Mouse (Mus musculus) brain, embryonic 14.5 days (tissue): ENCODE measurements around the gene Zfc3h1. TPM values are rescaled to one million over a fixed set of nuclear protein-coding genes. Genes with fewer than 3 reads are reported as not detected.

Experiments used
- DNase-seq: peaks from one replicate; pipeline ENCODE4 v3.0.0-alpha.2; 2011; ENCODE audit warnings: low read depth
- CTCF ChIP-seq: fragments of 200-500 bp; IDR thresholded peaks from 2 replicates; pipeline ENCODE4 v1.5.1; 2012; ENCODE audit warnings: inconsistent platforms, mild to moderate bottlenecking, moderate library complexity, borderline replicate concordance; ENCODE audit not compliant: insufficient read depth, insufficient read length; ENCODE audit errors: extremely low read depth
- POLR2A ChIP-seq: fragments of 200-500 bp; IDR thresholded peaks from 2 replicates; pipeline ENCODE4 v1.6.1; 2012; ENCODE audit warnings: mild to moderate bottlenecking, inconsistent platforms, borderline replicate concordance; ENCODE audit not compliant: poor library complexity, insufficient read depth, insufficient read length, severe bottlenecking; ENCODE audit errors: extremely low read depth
- polyA plus RNA-seq: library from polyadenylated mRNA; depleted of rRNA; stranded (reverse); fragments of >200 nt; gene quantifications from 2 replicates; pipeline ENCODE4 v1.2.3, GENCODE M21; 2012; rRNA removed

Gene Zfc3h1
- polyA plus RNA-seq, 1 experiment, result 105 TPM

DNA sequence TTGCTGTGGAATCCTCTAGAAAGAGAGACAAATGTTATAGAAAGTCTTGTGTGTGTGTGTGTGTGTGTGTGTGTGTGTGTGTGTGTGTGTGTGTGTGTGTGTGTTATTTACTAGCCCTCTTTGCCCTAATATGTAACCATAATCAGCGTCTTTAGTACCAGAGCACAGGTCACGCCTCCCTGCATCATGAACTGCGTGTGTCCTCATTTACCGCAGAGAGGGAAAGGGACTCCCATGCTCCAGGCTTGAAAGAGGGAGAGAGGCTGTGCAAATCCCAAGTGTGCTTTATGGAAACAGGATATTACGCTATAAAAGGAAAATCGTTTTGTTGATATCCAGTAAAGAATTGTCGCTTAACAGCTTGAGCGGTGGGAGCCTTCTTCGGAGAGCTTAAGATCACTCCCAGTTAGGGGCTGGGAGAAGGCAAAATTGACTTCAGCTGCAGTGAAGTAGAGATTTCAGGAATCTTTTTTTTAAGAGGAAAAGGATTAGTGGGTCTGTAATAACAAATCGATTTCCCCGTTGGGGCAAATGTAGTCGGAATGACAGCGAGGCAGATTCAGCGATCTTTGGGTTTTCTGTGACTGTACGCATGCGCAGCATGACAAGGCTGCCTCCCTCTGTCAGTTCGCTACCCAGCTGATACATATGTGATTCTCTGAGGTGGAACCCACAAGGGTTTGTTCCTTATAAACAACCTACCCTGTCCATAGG, 86.0 kb downstream of the Zfc3h1 start:
- peak; percentile 74 for DNase-seq
- TF ChIP-seq POLR2A, result no peak
- TF ChIP-seq CTCF, result no peak

DNA sequence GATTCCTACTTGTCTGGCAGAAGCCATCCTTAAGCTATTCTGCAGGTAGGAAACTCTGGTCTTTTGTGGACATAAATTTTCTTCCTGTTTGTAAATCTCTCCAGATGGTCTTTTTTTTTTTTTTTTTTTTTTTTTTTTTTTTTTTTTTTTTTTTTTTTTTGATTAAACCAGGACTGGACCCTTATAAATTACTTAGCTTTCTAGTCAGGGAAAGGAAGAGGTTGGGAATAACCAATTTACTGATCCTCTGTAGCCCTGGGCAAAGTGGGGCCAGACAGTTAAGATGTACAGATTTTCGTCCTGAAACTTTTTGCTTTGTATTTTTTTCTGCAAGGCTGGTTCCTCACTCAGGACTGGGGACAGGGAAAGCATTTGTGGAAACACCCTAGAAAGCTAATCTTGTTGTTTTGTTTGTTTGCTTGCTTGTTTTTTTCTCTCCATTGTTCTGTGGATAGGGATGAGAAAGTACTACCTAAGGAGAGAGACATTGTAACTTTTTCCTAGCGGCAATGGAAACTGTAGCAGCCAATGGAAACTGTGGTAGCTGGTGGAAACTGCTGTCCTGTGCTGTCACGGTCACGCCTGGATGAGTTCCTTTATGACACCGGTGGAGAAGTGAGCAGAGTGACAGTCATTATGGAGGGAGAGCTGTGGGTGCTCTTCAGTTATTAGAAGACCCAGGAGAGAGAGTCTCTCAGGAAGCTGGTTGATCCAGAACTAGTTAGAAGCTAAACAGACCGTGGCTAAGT, 88.6 kb downstream of the Zfc3h1 start:
- TF ChIP-seq POLR2A (no peak), CTCF (no peak)
- DNase-seq, result no peak

DNA sequence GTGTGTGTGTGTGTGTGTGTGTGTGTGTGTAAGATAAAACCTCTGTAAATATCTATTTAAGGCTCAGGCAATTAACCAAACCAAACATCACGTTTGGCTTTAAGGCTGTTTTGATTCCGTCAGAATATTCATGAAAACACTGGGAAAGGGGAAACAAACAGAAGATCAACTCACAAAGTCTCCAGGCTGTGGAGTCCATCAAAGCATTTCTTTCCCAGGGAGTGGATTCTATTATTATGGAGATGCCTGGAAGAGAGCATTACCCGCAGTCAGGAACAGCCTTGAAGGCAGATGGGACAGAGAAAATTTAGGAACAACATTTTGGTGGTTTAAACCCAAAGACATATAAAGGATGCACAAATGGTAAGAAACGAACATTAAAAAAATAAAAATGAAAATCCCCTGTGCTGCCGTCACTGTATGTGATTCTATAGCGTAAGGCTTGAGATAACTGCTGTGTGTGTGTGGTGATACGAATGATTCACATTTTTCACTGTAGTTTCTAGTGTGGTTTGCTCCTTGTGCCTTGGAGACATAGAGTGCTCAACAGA, 90.3 kb downstream of the Zfc3h1 start:
- TF ChIP-seq POLR2A, result no peak
- no peak for TF ChIP-seq CTCF
- DNase-seq, result no peak

DNA sequence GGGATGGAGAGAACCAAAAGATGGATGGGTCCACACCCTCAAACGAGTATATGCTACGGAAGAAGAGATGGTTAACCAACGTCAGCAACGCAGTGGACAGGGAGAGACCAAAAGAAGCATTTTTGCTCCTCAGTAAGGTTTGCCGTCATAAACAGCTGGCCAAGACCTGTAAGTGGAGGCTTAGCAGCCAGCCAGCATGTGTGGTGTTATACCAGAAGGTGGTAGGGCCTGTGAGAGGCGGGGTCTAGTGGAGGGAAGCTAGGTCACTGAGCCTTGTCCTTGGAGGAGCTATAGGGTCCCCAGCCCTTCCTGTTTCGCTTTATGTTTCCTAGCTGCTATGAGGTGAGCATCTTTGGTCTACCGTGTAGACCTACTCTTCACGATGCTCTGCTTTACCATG, 91.7 kb downstream of the Zfc3h1 start:
- no peak for DNase-seq
- TF ChIP-seq POLR2A (no peak), CTCF (no peak)

- peak; percentile 66 for DNase-seq
- TF ChIP-seq POLR2A (no peak), CTCF (no peak)
These were observed 93.8 kb downstream of the Zfc3h1 start for GRCm38 (mm10) chr10:115478441-115479141.

Other genes with a start within 250 kb of the Zfc3h1 start
- 1.6 and 3.2 TPM in 2 replicates for gene Tph2, start 199.9 kb upstream of the Zfc3h1 start, polyA plus RNA-seq
- 18.1 and 20.8 TPM in 2 replicates for gene Tbc1d15, start 133.5 kb upstream of the Zfc3h1 start, polyA plus RNA-seq
- gene Rab21, start 69.4 kb upstream of the Zfc3h1 start, polyA plus RNA-seq, result 29.9 and 35.1 TPM in 2 replicates
- 30.4 and 32.6 TPM in 2 replicates for gene Tmem19, start 22.5 kb upstream of the Zfc3h1 start, polyA plus RNA-seq
- gene Thap2, start 516 bp upstream of the Zfc3h1 start, polyA plus RNA-seq, result 17.7 and 18.8 TPM in 2 replicates
- gene A930009A15Rik, start 185.0 kb downstream of the Zfc3h1 start, polyA plus RNA-seq, result 0.14 and 0.36 TPM in 2 replicates
- gene Lgr5, start 202.8 kb downstream of the Zfc3h1 start, polyA plus RNA-seq, result 1.4 and 2.3 TPM in 2 replicates